Mouse (Mus musculus): ENCODE data around the gene Xirp2. TPM values are rescaled to one million over a fixed set of nuclear protein-coding genes. Genes with fewer than 3 reads are reported as not detected.

Xirp2 gene
- polyA plus RNA-seq (2015; fragmentation: Illumina TruSeq; extraction: RNeasy Lipid Tissue Mini Kit (QIAGEN cat#74804); ENCODE audit: low read depth, low replicate concordance), result 0.07 TPM

DNA sequence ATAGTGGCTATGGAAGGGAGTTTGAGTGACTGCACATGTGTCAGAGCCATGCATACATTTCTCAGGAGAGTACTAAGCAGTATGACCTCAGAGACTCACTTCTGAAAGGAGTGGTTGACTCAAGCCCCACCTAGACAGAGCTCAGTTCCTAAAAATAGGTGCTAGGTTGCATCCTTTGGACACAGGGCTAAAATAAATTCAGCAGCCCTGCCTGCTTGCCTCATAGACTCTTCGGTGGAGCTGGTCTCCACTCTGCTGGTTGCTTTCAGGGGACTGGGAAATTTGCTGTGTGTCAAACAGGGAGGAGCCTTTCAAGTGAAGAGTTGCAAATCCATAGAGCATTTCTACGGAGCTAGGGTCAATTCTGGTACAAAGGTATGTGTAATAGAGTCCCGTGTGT is at the start of gene Xirp2:
Gene Xirp2, plus strand, starts transcription at position 223 of the 400 bp plus-strand sequence.

DNA sequence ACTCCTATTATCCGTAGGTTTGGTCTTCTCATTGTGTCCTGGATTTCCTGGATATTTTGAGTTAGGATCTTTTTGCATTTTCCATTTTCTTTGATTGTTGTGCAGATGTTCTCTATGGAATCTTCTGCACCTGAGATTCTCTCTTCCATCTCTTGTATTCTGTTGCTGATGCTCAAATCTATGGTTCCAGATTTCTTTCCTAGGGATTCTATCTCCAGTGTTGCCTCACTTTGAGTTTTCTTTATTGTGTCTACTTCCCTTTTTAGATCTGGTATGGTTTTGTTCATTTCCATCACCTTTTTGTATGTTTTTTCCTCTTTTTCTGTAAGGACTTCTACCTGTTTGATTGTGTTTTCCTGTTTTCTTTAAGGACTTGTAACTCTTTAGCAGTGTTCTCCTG is 32.4 kb upstream of the Xirp2 start, which contains the start of gene Gm21830:
Gene Gm21830, plus strand, starts transcription at position 301 of the 400 bp plus-strand sequence.

DNA sequence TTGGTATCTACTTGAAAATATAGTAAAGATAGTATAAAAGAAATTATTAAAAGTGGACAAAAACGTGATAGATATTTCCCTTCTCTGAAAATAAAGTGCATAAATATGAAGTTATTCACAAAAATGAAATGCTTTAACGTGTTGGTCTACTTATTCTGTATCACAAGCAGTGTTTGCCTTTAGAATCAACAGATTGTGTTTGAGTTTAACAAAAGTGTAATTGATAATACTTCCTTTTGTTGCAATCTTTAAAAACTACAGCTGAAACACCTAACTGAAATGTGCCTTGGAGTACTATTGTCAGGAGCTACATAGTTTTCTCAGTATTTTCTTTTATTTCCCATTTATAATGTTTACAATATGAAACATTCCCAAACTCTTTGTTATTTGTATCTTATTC is 12.7 kb upstream of the Xirp2 start, which contains the start of gene Gm26727:
Gene Gm26727, minus strand, starts transcription at position 101 of the 400 bp plus-strand sequence.

DNA sequence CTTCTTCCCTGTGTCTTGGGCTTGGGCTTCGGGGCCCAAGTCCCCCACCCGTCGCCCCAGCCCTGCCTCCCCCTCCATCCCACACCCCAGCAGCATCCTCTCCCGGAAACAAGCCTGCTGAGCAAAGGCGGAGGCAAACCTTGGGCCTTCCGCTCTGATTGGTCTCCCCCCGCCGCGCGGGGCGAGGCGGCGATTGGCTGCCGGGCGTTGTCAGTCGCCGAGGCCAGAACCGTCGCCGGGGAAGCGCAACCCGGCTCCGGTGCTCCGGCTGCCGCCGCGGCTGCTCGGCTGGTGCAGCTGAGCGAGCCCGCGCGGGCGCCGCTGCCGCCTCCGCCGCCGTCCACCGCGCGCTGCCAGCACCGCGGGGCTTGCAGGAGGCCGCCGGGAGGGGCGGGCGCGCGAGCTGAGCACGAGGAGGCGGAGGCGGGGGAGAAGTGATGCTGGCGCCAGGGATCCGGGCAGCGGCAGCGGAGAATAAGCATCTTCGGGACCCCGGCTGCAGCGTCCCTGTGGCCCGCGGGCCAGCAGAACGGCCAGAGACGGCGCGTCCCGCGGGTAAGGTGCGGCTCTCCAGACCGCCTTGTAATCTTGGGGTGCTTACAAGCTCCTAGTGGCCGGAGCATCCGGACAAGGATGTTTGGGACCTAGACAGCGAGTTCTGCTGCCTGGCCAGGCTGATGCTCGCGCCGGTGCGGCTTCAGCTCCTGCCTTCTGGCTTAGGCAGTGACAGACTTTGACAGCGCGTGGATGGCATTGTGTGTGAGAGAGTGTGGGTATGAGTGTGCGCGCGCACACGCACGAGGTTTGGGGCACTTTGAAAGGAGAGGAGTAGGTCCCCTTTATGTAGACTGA is 119.9 kb downstream of the Xirp2 start, which contains the start of gene B3galt1:
Gene B3galt1, plus strand, starts transcription at position 392 of the 852 bp plus-strand sequence.

Other genes with a start within 250 kb of the Xirp2 start
- gene Gm21830, start 32.3 kb upstream of the Xirp2 start, polyA plus RNA-seq (2015; fragmentation: Illumina TruSeq; extraction: RNeasy Lipid Tissue Mini Kit (QIAGEN cat#74804); ENCODE audit: low read depth, low replicate concordance), result not detected
- not detected for gene Gm26727, start 12.8 kb upstream of the Xirp2 start, polyA plus RNA-seq (2015; fragmentation: Illumina TruSeq; extraction: RNeasy Lipid Tissue Mini Kit (QIAGEN cat#74804); ENCODE audit: low read depth, low replicate concordance)
- gene B3galt1, start 119.9 kb downstream of the Xirp2 start, polyA plus RNA-seq (2015; fragmentation: Illumina TruSeq; extraction: RNeasy Lipid Tissue Mini Kit (QIAGEN cat#74804); ENCODE audit: low read depth, low replicate concordance), result 51.5 TPM

All from brain, adult 10 weeks (tissue).